Mouse (Mus musculus) kidney, postnatal 10 days (tissue): ENCODE measurements around the gene Tmx2.
"Not testable (repeated sequence)": the region's sequence is repeated elsewhere in the genome, so short reads cannot be mapped to it uniquely, and the experiment has no call there.

Experiments used
- DNase-seq: peaks from one replicate; pipeline ENCODE4 v3.0.0; 2021; ENCODE audit warnings: mixed read lengths

Tmx2 gene

DNA sequence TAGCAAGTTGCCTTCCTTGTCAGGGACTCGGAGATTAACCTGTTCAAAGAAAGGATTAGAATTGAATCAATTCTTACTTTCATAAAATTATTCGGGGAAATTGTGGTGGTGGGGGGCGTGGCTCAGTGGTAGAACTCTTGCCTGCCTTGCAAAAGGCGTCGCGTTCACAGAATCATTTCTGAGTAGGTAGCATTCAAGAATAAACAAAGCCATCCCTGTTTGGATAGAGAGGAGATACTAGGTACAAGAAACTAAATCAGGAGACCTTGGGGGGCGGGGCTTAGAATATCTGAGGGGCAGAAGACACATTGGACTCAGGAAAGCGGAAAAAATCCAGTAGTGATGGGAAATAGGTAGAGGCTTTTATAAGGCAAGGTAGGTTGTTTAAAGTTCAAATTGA lies at the start of gene Tmx2:
Gene Tmx2 (minus strand): TSS at position 125 of the 400 bp plus-strand sequence.
- no peak for DNase-seq

DNA sequence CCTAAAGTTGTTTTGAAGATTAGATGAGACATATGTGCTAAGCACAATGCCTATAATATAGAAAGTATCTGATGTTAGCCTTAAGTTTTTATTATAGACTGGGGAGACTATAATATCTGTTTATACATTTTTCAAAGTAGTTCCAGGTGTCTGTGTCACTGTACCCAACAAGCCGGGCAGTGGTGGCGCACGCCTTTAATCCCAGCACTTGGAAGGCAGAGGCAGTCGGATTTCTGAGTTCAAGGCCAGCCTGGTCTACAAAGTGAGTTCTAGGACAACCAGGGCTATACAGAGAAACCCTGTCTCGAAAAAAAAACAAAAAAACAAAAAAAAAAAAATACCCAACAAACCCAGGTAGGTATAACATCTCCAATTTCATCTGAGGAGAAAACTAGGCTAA lies 49.3 kb upstream of the Tmx2 start:
- not testable (repeated sequence) for DNase-seq

DNA sequence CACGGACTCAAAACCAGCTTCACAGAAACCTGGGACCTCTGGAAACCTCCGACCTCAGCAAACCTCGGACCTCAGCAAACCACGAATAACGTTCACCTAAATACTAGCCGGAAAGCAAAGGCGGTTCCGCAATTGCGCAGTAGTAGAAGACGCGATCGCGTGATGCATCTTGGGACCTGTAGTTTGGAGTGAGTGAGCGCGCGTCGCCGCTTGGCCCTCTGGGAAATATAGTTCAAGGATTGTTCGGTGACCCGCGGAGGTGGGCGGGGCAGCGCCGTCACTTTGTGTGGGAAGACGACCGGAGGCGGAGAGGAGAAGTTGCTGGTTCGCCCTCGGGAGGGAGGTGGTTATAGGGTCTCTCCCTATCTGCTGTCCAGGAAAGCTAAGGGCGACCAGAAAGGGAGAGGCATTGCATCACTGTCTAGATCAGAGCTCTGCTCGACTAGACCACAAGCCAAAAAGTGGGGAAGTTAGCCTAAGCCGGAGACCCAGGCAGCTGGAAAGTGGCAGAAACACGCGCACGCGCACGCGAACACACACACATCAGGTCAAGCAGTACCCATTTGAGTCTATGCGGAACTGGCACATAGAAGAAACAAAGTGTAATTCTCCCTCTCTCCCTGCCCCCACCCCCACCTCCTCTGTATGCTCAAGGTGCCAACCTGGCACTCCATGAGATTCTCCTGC lies 48.4 kb upstream of the Tmx2 start, which contains the start of gene Clp1:
Gene Clp1 (minus strand): TSS at position 179 of the 687 bp plus-strand sequence.
- peak; percentile 98 for DNase-seq

DNA sequence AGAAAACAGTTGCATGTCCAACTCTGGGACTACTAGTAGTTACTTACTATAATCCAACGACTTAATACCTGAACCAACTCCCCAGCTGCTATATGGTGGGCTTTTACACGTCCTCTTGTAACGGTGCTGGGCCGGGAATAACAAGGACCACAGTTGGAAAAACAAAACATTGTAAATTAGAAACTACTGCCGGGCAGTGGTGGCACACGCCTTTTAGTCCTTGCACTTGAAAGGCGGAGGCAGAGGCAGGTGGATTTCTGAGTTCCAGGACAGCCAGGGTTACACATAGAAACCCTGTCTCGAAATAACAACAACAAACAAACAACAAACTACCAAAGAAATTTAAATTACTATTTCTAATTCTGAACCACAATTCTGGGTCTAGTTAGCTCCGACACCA lies 47.8 kb upstream of the Tmx2 start:
- DNase-seq = no peak

DNA sequence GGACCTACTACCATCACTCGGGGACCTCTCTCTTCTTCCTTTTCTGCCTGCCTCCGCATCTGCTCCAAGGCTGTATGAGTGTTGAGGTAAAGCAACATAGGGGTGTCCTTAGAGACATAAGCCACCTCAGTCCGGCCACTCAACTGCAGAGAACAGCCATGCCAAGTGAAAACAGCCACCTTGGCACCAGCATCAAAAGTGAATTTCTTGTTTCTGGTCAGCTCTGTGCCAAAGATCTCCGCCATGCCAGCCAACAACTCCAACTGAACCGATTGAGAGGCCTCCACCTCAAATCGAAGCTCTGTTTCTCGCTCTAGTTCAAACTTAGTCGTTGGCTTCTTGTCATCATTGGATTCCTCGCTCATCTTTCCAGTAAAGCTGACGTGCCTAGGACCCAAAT lies 46.8 kb upstream of the Tmx2 start:
- DNase-seq = no peak

DNA sequence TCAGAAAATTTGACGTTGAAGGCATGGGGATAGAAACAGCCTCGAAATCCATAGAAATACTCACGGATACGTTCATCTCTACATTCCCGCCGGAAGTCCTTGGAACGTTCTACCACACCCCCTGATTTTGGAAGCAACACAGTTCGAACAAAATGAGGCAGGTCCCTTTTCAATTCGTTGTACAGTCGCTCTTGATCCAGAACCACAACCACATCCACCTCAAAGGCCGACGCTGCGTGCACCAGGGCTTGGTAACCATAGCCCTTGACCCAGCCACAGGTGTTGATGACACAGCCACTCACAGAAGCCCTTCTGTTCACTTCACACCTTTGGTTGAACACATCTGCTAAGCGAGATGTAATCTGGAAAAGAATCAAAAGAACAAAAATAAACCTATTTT lies 44.9 kb upstream of the Tmx2 start:
- DNase-seq = no peak

DNA sequence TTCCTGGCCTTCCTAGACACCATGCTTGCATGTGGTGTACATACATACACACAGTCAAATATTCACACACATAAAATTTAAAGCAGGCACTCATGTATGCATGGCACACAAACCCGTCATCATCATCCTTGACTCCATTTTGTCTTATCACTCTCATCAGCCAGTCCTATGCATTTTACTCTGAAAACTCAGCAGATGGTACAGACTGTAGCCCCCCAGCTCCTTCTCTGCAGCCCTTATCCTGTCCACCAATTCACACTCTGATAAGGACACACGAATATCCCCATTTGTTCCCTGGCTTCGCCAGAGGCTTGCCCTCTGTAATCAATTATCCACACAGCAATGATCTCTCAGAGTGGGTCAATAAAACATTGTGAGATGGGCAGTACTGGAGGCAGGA lies 42.2 kb upstream of the Tmx2 start:
- no peak for DNase-seq

DNA sequence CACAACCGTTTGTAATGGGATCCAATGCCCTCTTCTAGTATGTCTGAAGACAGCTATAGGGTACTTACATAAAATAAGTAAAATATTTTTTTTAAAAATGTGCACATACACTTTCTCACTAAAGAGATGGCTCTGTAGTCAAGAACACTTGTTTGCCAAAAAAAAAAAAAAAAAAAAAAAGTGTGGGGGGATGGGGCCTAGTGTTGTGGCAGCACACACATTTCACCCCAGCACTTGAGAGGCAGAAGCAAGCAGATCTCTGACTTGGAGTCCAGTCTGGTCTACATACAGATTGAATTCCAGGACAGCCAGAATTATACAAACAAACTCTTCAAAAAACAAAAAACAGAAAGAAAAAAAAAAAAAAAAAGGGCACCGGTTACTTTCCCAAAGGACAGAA lies 41.8 kb upstream of the Tmx2 start:
- no peak for DNase-seq

DNA sequence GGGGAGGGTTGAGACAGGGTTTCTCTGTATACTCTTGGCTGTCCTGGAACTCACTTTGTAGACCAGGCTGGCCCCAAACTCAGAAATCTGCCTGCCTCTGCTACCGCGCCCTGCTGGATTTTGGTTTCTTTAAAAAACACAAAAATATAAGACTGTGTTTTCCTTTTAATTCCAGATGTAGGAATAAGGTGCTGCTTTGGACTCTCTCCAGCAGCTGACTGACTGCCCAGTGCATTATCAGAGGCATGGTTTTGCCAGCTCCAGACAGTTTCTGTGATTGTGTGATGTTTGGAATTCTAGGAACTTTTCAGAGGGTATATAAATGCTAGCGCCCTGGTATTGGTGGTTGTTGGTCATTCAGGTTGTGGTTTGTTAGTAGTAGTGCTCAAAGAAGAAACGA lies 38.4 kb upstream of the Tmx2 start:
- no peak for DNase-seq

DNA sequence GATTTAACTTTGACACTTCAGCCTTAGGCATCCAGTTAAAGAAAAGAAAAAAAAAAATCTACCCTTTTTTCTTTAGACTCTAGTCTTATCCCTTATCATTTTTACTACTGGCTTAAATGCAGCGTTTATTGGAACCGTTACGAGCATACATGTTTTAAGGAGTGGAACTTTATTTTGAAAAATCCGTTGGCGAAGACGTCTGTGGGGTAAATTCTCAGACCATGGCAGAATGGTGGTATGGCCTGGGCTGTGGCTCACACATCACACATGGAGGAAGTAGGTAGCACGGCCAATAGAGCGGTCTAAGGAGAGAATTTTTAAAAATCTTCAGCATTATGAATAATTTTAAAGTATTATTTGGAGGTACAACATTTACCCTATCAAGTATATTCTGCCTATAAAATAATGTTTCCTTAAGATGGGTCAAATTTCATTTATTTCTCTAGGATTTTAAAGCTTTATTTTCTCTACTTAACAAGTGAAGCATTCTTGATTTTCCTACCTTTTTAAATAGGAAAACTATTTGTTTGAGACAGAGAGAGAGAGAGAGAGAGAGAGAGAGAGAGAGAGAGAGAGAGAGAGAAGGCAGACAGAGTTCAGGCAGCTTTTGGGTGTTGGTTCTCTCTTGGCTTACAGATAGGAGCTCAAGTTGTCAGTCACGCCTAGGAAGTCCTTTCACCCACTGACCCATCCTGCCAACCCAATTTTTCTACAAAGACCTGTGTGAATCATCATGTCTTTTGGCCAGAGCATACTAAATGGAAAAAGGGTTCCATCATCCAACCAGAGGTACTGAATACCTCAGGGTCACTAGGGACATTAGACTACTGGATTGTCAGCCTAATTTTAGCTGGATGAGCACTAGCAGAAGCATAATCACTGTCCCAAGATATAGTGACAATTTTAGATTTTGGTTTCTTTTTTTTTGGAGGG lies 37.7 kb upstream of the Tmx2 start:
- DNase-seq = no peak

DNA sequence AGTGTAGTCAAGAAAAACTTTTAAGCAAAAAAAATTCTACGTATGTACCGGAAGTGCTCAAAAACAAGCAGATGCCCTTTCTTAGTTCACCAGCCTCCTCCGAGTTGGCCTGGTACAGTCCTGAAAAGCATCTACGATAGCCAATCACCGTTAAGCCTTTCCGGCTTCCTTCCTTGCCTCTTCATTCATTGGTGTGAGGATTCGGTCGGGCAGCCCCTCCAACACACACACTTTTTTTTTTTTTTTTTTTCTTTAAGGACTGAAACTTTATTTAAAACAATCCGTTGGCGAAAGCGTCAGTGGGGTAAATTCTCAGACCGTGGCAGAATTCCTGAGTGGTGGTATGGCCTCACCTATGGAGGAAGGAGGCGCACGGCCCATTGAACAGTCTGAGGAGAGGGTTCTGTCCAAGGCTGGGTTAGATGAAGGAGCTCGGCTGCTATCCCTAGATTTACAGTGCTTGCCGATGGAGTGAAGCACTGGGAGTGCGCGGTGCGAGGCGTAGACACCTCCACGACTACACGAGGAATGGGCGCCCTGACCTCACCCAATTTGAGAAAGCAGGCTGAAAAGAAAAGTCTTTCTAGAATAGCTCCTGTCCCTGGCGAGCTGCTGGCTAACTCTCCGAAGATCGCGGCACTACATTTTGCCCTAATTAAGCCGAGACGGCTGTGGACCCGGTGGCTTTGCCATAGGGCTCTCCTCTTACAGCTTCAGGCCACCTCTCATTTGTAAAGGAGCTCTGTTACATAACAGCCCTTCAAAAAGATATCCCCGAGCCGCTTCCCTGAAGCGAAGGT lies 36.8 kb upstream of the Tmx2 start:
- peak; percentile 87 for DNase-seq

DNA sequence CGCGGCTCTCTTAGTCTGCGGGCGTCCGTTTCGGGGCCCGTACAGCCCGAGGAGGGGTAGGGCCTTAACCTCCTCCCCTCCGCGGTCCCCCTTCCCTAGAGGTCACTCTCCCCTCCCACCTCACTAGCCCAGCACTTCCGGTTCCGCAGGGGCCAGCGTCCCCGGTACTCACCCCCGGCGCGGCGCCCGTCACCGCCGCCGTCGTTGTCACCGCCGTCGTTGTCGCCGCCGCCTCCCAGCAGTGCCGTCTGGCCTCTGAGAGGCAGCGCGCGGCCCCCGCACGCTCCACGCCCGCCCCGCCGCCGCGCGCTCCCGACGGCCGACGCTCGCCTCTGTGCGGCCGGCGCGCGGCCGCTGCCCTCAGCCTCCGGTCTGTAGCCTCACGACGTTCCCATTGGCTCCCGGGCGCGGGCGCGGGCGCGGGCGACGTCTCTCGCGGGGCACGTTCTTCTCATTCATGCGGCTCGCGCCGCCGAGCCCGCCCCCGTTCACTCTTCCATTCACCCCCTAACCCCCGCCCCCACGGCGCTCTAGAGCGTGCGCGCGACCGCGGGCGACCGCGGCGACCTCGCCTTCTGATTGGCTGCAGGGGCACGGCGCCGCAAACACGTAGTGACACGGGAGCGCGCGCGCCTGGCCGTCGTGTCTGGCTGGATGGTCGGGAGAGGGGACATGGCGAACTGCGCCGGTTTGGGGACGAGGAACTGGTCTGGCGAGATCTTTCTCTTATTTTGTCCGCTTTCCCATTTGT lies 36.0 kb upstream of the Tmx2 start, which contains the start of gene Zdhhc5:
Gene Zdhhc5 (minus strand): TSS at position 370 of the 751 bp plus-strand sequence.
- peak; percentile 99 for DNase-seq

DNA sequence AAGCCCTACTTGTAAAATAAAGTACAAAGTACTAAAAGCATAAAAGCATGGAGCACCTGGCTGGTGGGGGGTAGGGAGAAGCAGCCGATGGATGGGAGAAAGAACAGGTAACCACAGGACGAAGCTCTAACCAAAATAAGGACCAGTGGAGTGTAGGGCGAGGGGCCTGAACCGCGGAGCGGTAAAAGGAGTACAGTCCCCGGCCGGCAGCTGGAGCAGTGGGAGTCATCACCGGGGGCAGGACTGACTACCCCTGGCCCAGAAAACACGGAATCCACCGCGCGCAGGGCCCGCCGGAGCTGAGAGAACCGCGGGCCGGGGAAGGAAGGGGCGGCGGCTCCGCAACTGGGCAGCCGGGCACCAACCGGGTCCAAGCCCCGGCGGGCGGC lies 35.5 kb upstream of the Tmx2 start:
- no peak for DNase-seq

DNA sequence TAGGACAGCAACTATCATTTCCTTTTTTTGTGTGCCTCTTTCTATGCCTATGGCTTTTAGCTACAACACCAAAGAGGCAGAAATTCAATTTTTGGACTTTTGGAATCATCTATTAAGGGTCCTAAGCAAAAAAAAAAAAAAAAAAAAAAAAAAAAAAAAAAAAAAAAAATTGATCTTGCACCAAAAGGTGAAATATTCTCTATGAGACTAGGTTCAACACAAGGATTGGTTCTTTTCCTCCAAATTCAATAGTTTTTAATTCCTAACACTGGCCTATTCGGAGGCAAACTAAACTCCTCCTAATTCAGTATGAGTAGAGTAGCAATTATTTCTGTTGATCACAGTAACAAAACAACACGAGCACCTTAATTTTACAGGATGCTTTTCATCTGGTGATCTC lies 33.0 kb upstream of the Tmx2 start:
- no peak for DNase-seq

DNA sequence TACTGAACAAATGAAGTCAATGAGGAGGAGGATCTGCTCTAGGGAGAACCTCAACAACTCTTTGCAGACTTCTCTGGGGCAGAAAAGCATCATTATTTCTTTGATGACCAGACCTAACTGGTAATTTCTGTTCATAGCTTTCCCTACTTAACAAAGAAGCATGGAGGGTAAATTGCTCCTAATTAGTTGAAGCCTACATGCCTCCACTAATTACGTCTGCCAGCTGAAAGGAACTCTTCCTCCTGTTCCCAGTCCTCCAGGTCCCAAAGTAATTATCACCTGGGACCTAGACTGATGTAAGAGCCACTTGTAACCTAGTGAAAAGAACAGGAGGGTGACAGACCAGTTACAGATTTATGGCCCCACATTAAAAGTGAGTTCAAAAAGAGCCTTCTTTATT lies 28.6 kb upstream of the Tmx2 start:
- DNase-seq = no peak

DNA sequence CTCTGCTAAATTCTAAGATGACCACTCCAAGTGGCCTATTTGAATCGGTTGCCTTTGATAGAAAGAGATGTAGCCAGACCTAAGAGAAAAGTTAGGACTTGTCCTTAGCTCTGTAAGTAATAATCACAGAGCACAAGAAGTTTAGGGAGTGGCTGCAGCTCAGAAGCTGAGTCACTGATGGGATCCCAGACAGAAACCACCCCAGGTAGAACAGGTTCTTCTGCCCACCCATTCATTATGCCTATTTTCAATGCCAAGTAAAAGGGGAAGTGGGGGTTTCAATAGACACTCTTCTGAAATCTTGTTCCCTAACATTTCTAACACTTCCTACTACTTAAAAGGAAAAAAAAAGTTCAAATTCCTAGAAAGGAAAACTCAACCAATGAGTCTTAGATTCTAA lies 26.4 kb upstream of the Tmx2 start:
- no peak for DNase-seq

DNA sequence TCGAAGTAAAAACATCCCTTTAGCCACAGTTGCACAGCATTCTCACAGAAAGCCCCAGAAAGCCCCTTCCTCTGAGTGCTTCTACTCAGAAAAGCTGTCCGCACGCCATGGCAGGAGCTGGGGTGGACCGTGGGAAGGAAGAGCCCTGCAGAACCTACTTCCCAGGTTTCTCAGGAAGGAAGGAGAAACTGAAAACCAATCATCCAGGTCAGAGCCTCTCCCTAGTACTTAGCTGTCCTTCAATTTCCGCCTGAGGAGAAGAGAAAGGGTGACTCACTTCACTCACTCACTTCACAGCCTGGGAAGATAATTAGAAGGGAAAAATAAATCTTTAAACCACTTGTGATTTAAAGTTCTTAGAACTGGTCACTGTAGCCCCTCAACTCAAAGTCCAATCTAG lies 25.4 kb upstream of the Tmx2 start:
- no peak for DNase-seq

DNA sequence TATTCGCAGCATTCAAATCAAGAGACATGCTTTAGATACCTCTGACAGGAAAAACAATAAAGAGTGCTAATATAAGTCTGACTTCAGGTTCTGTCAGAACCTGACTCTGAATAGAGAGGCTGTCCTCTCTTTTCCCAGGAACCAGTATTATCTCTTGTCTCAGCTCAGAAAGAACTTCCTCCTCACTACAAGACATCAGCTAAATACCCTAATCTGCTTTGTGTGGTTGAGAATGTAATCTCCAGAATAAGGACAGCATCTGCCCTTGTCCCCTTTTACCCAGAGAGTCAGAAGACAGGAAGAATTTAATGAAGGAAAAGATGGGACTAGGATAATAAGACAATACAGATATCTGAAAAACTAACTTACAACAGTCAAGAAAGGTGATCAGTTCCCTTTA lies 24.6 kb upstream of the Tmx2 start:
- no peak for DNase-seq

DNA sequence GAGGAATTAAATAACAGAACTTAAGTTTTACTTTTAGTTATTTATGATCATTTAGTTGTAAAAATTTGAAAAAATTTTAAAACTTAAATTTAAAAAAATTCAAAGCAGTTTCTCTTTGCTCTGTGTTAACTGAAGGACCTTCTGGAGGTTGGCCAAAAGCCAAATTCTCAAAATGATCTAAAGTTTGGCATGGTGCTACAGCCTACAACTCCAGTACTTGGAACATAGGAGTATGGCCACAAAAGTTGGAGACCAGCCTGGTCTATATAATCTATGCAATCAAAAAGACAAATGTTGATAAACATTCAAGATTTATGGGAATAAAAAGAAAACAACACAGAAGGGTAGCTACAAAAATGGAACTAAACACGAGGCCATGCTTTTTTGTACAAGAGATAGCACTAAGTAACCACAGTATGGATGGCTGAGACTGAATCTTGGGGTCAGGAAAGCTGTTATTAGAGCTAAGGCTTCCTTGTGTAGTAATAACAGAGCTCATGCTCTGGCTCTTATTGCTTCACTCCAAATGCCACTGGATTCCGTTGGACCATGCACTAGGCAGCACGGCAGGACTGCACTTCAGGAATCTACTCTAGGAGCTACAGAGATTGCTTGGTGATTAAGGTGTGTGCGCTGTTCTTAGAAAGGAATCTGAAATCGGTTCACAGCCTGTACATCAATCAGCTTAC lies 16.2 kb upstream of the Tmx2 start:
- no peak for DNase-seq

DNA sequence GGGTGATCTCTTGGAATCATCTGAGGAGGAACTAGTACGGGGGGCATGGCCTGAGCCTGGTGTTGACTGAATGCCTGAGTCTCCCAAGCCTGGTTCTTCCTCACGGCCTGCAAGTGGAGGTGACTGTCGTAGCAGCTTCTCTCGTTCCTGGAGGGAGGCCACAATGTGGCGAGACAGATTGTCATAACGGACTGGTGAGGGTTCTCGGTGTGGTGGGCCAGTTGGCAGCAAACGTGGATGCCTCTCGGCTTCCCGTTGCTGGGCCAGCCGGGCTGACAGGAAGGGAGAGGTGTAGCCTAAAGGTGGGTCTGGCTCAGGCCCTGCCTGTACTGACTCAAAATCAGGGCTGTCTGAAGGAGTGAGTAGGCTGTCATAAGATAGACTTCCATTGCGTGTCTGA lies 11.1 kb upstream of the Tmx2 start:
- no peak for DNase-seq

DNA sequence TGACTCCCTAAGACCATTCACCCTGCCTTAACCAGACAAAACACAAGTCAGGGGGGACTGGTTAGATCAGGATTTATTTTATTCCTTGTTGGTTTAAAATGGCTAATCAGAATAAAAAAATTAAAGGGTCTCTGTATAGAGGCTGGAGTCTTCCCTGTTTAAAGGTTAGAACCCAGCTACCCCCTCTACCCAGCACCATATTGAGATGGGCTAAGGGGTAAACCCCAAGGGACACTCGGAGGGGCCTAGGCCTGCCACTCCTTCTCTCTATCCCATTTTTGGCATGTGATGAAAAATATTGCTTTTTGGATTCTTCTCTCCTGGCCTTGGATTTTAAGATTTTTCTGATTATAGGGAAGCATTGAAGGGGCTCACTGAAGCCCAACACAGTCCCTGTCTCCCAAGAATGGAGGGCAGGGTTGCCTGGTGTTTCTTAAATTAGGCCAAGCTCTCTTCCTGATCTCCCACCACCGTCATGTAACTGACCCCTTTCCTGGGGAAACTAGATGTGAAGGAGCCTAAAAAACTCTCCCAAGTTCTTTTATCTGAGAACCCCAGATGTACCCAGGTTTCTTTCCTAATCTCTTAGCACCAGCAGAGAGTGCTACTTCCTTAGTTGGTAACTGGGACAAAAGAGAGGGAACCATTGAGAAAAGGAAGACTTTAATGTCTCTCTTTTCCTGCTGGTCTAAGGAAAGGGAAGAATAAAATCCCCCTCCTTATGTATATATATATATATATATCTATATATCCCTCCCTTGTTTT lies 9.3 kb upstream of the Tmx2 start:
- no peak for DNase-seq
